Mouse (Mus musculus) MEL (cell line): ENCODE results near the gene Cobl. TPM values are rescaled to one million over a fixed set of nuclear protein-coding genes. Genes with fewer than 3 reads are reported as not detected.

Experiments
- DNase-seq: peaks from one replicate; pipeline ENCODE4 v3.0.0; 2011; ENCODE audit warnings: low read depth, low spot score
- H3K27ac ChIP-seq: 2 replicates; pipeline ENCODE4 v1.5.1; 2012; ENCODE audit warnings: low read depth, mild to moderate bottlenecking, control low read depth, low read length, moderate library complexity; ENCODE audit not compliant: control insufficient read depth
- H3K27me3 ChIP-seq, 2 experiments: fragments of 150-350 bp in 1 of 2; sonication (generic) in 1 of 2; 2 replicates each; pipeline ENCODE4 v1.6.1; 2012; ENCODE audit warnings: low read length in 2 of 2, mild to moderate bottlenecking in 2 of 2, improper control_type of control experiment in 1 of 2, moderate library complexity in 1 of 2; ENCODE audit not compliant: insufficient read depth in 2 of 2, control insufficient read depth in 1 of 2
- H3K36me3 ChIP-seq, 2 experiments: 2 replicates each; pipeline ENCODE4 v1.6.1; 2012 to 2014; ENCODE audit warnings: low read length in 2 of 2, improper control_type of control experiment in 1 of 2, inconsistent platforms in 1 of 2, mild to moderate bottlenecking in 1 of 2; ENCODE audit not compliant: insufficient read depth in 2 of 2, control insufficient read depth in 1 of 2
- H3K4me1 ChIP-seq, 2 experiments: fragments of 150-350 bp in 1 of 2; sonication (generic) in 1 of 2; 2 replicates each; pipeline ENCODE4 v1.6.1; 2012; ENCODE audit warnings: low read length in 2 of 2, improper control_type of control experiment in 1 of 2, mild to moderate bottlenecking in 1 of 2; ENCODE audit not compliant: insufficient read depth in 2 of 2, control insufficient read depth in 1 of 2
- H3K4me3 ChIP-seq, 2 experiments: fragments of 150-350 bp in 1 of 2; sonication (generic) in 1 of 2; 2 replicates each; pipeline ENCODE4 v1.5.1; 2012; ENCODE audit warnings: low read depth in 2 of 2, low read length in 2 of 2, mild to moderate bottlenecking in 2 of 2, moderate library complexity in 2 of 2, control low read depth in 1 of 2, improper control_type of control experiment in 1 of 2; ENCODE audit not compliant: control insufficient read depth in 1 of 2, insufficient read depth in 1 of 2
- H3K79me2 ChIP-seq: 2 replicates; pipeline ENCODE4 v1.6.1; 2012; ENCODE audit warnings: mild to moderate bottlenecking, low read length, moderate library complexity; ENCODE audit not compliant: control insufficient read depth, poor library complexity, insufficient read depth
- H3K9ac ChIP-seq: 2 replicates; pipeline ENCODE4 v1.6.1; 2012; ENCODE audit warnings: low read depth, mild to moderate bottlenecking, control low read depth, low read length, moderate library complexity; ENCODE audit not compliant: control insufficient read depth, poor library complexity, severe bottlenecking
- H3K9me3 ChIP-seq: fragments of 150-350 bp; sonication (generic); replicated peaks from 2 replicates; pipeline ENCODE4 v1.6.1; 2012; ENCODE audit warnings: mild to moderate bottlenecking, low read length, improper control_type of control experiment, moderate library complexity; ENCODE audit not compliant: insufficient read depth
- BHLHE40 ChIP-seq: IDR thresholded peaks from 2 replicates; pipeline ENCODE4 v1.6.1; 2012; ENCODE audit warnings: low read depth, mild to moderate bottlenecking, inconsistent platforms, low read length, improper control_type of control experiment, borderline replicate concordance
- CHD2 ChIP-seq: IDR thresholded peaks from 2 replicates; pipeline ENCODE4 v1.6.1; 2011; ENCODE audit warnings: low read length, improper control_type of control experiment
- CTCF ChIP-seq, 3 experiments: IDR thresholded peaks in 2 of 3; conservative IDR thresholded peaks in 1 of 3; 2 replicates each; pipeline ENCODE4 v1.5.1; 2011 to 2012; ENCODE audit warnings: low read length in 3 of 3, low read depth in 2 of 3, mild to moderate bottlenecking in 2 of 3, improper control_type of control experiment in 1 of 3, inconsistent platforms in 1 of 3, mixed read lengths in 1 of 3, moderate library complexity in 1 of 3; ENCODE audit not compliant: control insufficient read depth in 1 of 3, insufficient read depth in 1 of 3, poor library complexity in 1 of 3, severe bottlenecking in 1 of 3
- E2F4 ChIP-seq: IDR thresholded peaks from 2 replicates; pipeline ENCODE4 v1.6.1; 2011; ENCODE audit warnings: low read depth, low read length, improper control_type of control experiment, borderline replicate concordance
- ELF1 ChIP-seq: IDR thresholded peaks from 2 replicates; pipeline ENCODE4 v1.6.1; 2014; ENCODE audit warnings: low read depth, mild to moderate bottlenecking, inconsistent platforms, low read length, improper control_type of control experiment, moderate library complexity
- EP300 ChIP-seq, 2 experiments: IDR thresholded peaks; 2 replicates each; pipeline ENCODE4 v1.6.1; 2011; ENCODE audit warnings: improper control_type of control experiment in 2 of 2, low read length in 2 of 2, low read depth in 1 of 2, mild to moderate bottlenecking in 1 of 2
- ETS1 ChIP-seq: IDR thresholded peaks from 2 replicates; pipeline ENCODE4 v1.6.1; 2012; ENCODE audit warnings: low read depth, mild to moderate bottlenecking, inconsistent platforms, low read length, improper control_type of control experiment, moderate library complexity
- GABPA ChIP-seq: IDR thresholded peaks from 2 replicates; pipeline ENCODE4 v1.6.1; 2012; ENCODE audit warnings: low read depth, mild to moderate bottlenecking, inconsistent platforms, low read length, improper control_type of control experiment, moderate library complexity
- GATA1 ChIP-seq: IDR thresholded peaks from 2 replicates; pipeline ENCODE4 v1.6.1; 2011; ENCODE audit warnings: low read depth, low read length, improper control_type of control experiment
- HCFC1 ChIP-seq: IDR thresholded peaks from 2 replicates; pipeline ENCODE4 v1.6.1; 2012; ENCODE audit warnings: low read depth, mild to moderate bottlenecking, inconsistent platforms, low read length, improper control_type of control experiment, moderate library complexity
- KAT2A ChIP-seq: conservative IDR thresholded peaks from 2 replicates; pipeline ENCODE4 v1.6.1; 2012; ENCODE audit warnings: low read depth, low read length, improper control_type of control experiment, inconsistent platforms
- MAFK ChIP-seq: IDR thresholded peaks from 2 replicates; pipeline ENCODE4 v1.6.1; 2011; ENCODE audit warnings: low read depth, mild to moderate bottlenecking, low read length, improper control_type of control experiment, borderline replicate concordance
- MAX ChIP-seq: IDR thresholded peaks from 2 replicates; pipeline ENCODE4 v1.6.1; 2011; ENCODE audit warnings: low read length, improper control_type of control experiment
- MEF2A ChIP-seq: IDR thresholded peaks from 2 replicates; pipeline ENCODE4 v1.6.1; 2014; ENCODE audit warnings: low read depth, mild to moderate bottlenecking, inconsistent platforms, low read length, improper control_type of control experiment; ENCODE audit not compliant: poor library complexity, insufficient replicate concordance, severe bottlenecking; ENCODE audit errors: extremely low read depth
- MYB ChIP-seq: IDR thresholded peaks from 2 replicates; pipeline ENCODE4 v1.6.1; 2011; ENCODE audit warnings: mild to moderate bottlenecking, low read depth, low read length, improper control_type of control experiment
- MYC ChIP-seq: IDR thresholded peaks from 2 replicates; pipeline ENCODE4 v1.6.1; 2011; ENCODE audit warnings: low read depth, mild to moderate bottlenecking, low read length, improper control_type of control experiment, moderate library complexity
- NELFE ChIP-seq: IDR thresholded peaks from 2 replicates; pipeline ENCODE4 v1.6.1; 2011; ENCODE audit warnings: low read depth, low read length, improper control_type of control experiment
- POLR2A ChIP-seq, 2 experiments: IDR thresholded peaks; 2 replicates each; pipeline ENCODE4 v1.6.1; 2011 to 2012; ENCODE audit warnings: low read length in 2 of 2, mild to moderate bottlenecking in 2 of 2, control low read depth in 1 of 2, improper control_type of control experiment in 1 of 2, low read depth in 1 of 2, moderate library complexity in 1 of 2; ENCODE audit not compliant: control insufficient read depth in 1 of 2, insufficient read depth in 1 of 2, poor library complexity in 1 of 2
- POLR2AphosphoS5 ChIP-seq: IDR thresholded peaks from 2 replicates; pipeline ENCODE4 v1.6.1; 2012; ENCODE audit warnings: low read depth, borderline replicate concordance, mild to moderate bottlenecking, inconsistent platforms, low read length, moderate library complexity, mixed read lengths
- RAD21 ChIP-seq: IDR thresholded peaks from 2 replicates; pipeline ENCODE4 v1.6.1; 2011; ENCODE audit warnings: mild to moderate bottlenecking, low read depth, low read length, improper control_type of control experiment
- SIN3A ChIP-seq: IDR thresholded peaks from 2 replicates; pipeline ENCODE4 v1.6.1; 2012; ENCODE audit warnings: low read length, improper control_type of control experiment, inconsistent platforms
- TBP ChIP-seq: IDR thresholded peaks from 2 replicates; pipeline ENCODE4 v1.8.0; 2011; ENCODE audit warnings: low read depth, low read length, improper control_type of control experiment
- UBTF ChIP-seq: IDR thresholded peaks from 2 replicates; pipeline ENCODE4 v1.6.1; 2012; ENCODE audit warnings: low read depth, mild to moderate bottlenecking, inconsistent platforms, low read length, improper control_type of control experiment, moderate library complexity, borderline replicate concordance; ENCODE audit not compliant: insufficient read depth
- ZKSCAN1 ChIP-seq: IDR thresholded peaks from 2 replicates; pipeline ENCODE4 v1.6.1; 2012; ENCODE audit warnings: low read depth, mild to moderate bottlenecking, inconsistent platforms, low read length, improper control_type of control experiment, moderate library complexity
- ZNF384 ChIP-seq: IDR thresholded peaks from 2 replicates; pipeline ENCODE4 v1.6.1; 2012; ENCODE audit warnings: low read depth, mild to moderate bottlenecking, inconsistent platforms, low read length, improper control_type of control experiment
- polyA plus RNA-seq, 2 experiments: library from polyadenylated mRNA; stranded (reverse) in 1 of 2; unstranded in 1 of 2; fragments of >175 nt in 1 of 2; fragments of >200 nt in 1 of 2; gene quantifications; 2 replicates each; pipeline versions ENCODE4 v1.2.1 to v1.2.4; 2012; ENCODE audit warnings: low replicate concordance in 2 of 2, low read depth in 1 of 2; ENCODE audit not compliant: insufficient read length in 2 of 2, insufficient read depth in 1 of 2, missing spikeins in 1 of 2
- total RNA-seq: library from RNA; depleted of rRNA; stranded (reverse); fragments of 300-350 nt; gene quantifications from 2 replicates; pipeline ENCODE4 v1.2.3, GENCODE M21; 2012

The Cobl gene
- total and polyA plus RNA-seq, 3 experiments, result not detected

GRCm38 (mm10) chr11:12232041-12232742 lies 232.6 kb downstream of the Cobl start:
- H3K27ac ChIP-seq, result no peak overlapping the region
- TF ChIP-seq POLR2A (IDR thresholded peaks at IDR 0.05; ENCODE audit: control insufficient read depth in 1 of 2, insufficient read depth in 1 of 2, low read depth in 1 of 2, low read length in 2 of 2, poor library complexity in 1 of 2) (no peak), GATA1 (no peak), E2F4 (no peak), POLR2AphosphoS5 (no peak), NELFE (no peak), MYC (no peak), SIN3A (no peak), MEF2A (no peak), ZNF384 (no peak), EP300 (IDR thresholded peaks at IDR 0.05; ENCODE audit: low read depth in 1 of 2, low read length in 2 of 2) (no peak), KAT2A (no peak), UBTF (no peak), MYB (no peak), ETS1 (no peak), ELF1 (no peak), RAD21 (no peak), TBP (no peak), BHLHE40 (no peak)
- no peaks in the 10 kb centered on the region for H3K9me3 ChIP-seq
- no peak overlapping the region for H3K9ac ChIP-seq
- H3K4me3 ChIP-seq, result no peak overlapping the region
- no peaks in the 10 kb centered on the region for H3K79me2 ChIP-seq
- H3K4me1 ChIP-seq, result no peaks in the 10 kb centered on the region
- H3K36me3 ChIP-seq, result no peaks in the 10 kb centered on the region
- DNase-seq, result no peak
- no peaks in the 10 kb centered on the region for H3K27me3 ChIP-seq

- Histone ChIP-seq H3K27me3 (no peaks in the 10 kb centered on the region), H3K79me2 (no peaks in the 10 kb centered on the region), H3K9ac (no peak overlapping the region), H3K4me1 (no peaks in the 10 kb centered on the region), H3K9me3 (no peaks in the 10 kb centered on the region), H3K4me3 (no peak overlapping the region), H3K36me3 (no peaks in the 10 kb centered on the region), H3K27ac (no peak overlapping the region)
- TF ChIP-seq MAX (no peak), TBP (no peak), ZNF384 (no peak), ZKSCAN1 (no peak), KAT2A (no peak), MAFK (no peak), UBTF (no peak), GABPA (no peak), BHLHE40 (no peak), E2F4 (no peak), MYB (no peak), CHD2 (no peak), CTCF (IDR thresholded peaks at IDR 0.05 in 2 of 3, conservative IDR thresholded peaks at IDR 0.05 in 1 of 3; ENCODE audit: control insufficient read depth in 1 of 3, insufficient read depth in 1 of 3, low read depth in 2 of 3, low read length in 3 of 3, poor library complexity in 1 of 3, severe bottlenecking in 1 of 3) (no peak), HCFC1 (no peak)
- no peak for DNase-seq
Observed at GRCm38 (mm10) chr11:12231481-12232035, 233.2 kb downstream of the Cobl start.
